25 mouse cellular contexts compared by ENCODE assay signal in the genomic region with DNA sequence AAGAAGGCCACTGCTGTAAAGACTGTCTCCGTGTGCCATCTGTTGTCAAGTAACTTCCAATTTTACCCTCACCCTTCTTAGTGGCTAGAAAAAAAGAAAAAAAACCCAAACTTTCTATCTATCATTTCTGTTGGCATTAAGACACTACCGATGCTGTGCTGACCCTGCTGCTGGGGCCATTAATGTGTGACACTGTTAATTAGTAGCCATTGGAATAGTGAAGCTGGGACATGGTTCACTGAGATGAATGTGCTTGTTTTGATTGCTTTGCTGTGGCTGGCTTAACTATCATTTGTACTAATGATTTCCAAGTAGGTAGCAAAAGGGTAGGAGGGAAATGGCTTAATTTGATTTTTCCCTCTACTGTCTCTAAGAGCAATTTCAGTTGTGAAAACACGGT.
DNase-seq lines count a peak whose midpoint lies in the region; ATAC-seq and TF ChIP-seq lines count a peak whose summit lies in the region.
"Had no signal": no experiment of that assay in that cellular context is flagged by ENCODE, and none has a peak within 500 bp of the region (broad histone marks: within the 10 kb centered on the region; RNA-seq: fewer than 3 reads in every experiment).

No protein-coding gene starts in this region.

- H3K27me3 ChIP-seq in kidney, adult 2 months (replicated peaks; ENCODE audit: control insufficient read depth, insufficient read depth, low read length): no peaks in the 10 kb centered on the region
- no peaks in the 10 kb centered on the region for H3K27me3 ChIP-seq in kidney, embryonic 16.5 days (ENCODE audit: insufficient read depth, low read length)
- H3K27me3 ChIP-seq in neural tube, embryonic 13.5 days: no peaks in the 10 kb centered on the region
- H3K27me3 ChIP-seq: CH12.LX; embryonic facial prominence, embryonic 12.5 days; forebrain, embryonic 13.5 days; Patski had no signal

- ATAC-seq in kidney, embryonic 16.5 days (ENCODE audit: low FRiP score, low TSS enrichment): peak; percentile 78
- no peak for ATAC-seq in neural tube, embryonic 13.5 days (ENCODE audit: low read depth)
- ATAC-seq: activated CD4-positive, CD25-positive, alpha-beta regulatory T cell, adult 4 months; CD4-positive, CD25-positive, alpha-beta regulatory T cell, adult 4 months; forebrain, embryonic 13.5 days; Patski had no signal

- 35% methylated on average over 3 of the region's 3 CpGs for WGBS in kidney, adult 2 months
- 45% methylated on average over 3 of the region's 3 CpGs for WGBS in kidney, embryonic 16.5 days
- 56% methylated on average over 3 of the region's 3 CpGs for WGBS in neural tube, embryonic 13.5 days

- no peak overlapping the region for H3K4me3 ChIP-seq in kidney, adult 2 months (ENCODE audit: insufficient read depth, low read depth, low read length)
- no peak overlapping the region for H3K4me3 ChIP-seq in kidney, embryonic 16.5 days (ENCODE audit: low read length)
- no peak overlapping the region for H3K4me3 ChIP-seq in neural tube, embryonic 13.5 days
- H3K4me3 ChIP-seq: embryonic facial prominence, embryonic 10.5 days; embryonic facial prominence, embryonic 12.5 days; forebrain, embryonic 13.5 days had no signal

- H3K4me2 ChIP-seq in kidney, embryonic 16.5 days (replicated peaks; ENCODE audit: low read depth, low read length): no peak overlapping the region
- no peak overlapping the region for H3K4me2 ChIP-seq in neural tube, embryonic 13.5 days
- H3K4me2 ChIP-seq: embryonic facial prominence, embryonic 12.5 days; forebrain, embryonic 13.5 days had no signal

- H3K27ac ChIP-seq in kidney, adult 2 months (ENCODE audit: insufficient read depth, low read depth, low read length): no peak overlapping the region
- H3K27ac ChIP-seq in kidney, embryonic 16.5 days (ENCODE audit: low read length): no peak overlapping the region
- H3K27ac ChIP-seq in neural tube, embryonic 13.5 days (replicated peaks): 0 out of 2 replicates have a peak overlapping the region, but pooled peaks have one; percentile 23
- H3K27ac ChIP-seq: embryonic facial prominence, embryonic 10.5 days; embryonic facial prominence, embryonic 12.5 days; forebrain, embryonic 13.5 days had no signal

- TF ChIP-seq CTCF in kidney, adult 2 months (conservative IDR thresholded peaks at IDR 0.05; ENCODE audit: insufficient read depth, insufficient read length, low read depth, low read length): no peak

- TF ChIP-seq POLR2A in kidney, adult 2 months (IDR thresholded peaks at IDR 0.05; ENCODE audit: low read depth, low read length): no peak

- H3K9ac ChIP-seq in kidney, embryonic 16.5 days (replicated peaks; ENCODE audit: low read length): no peak overlapping the region
- H3K9ac ChIP-seq in neural tube, embryonic 13.5 days: no peak overlapping the region
- H3K9ac ChIP-seq: embryonic facial prominence, embryonic 12.5 days; forebrain, embryonic 13.5 days had no signal

- no peaks in the 10 kb centered on the region for H3K9me3 ChIP-seq in kidney, embryonic 16.5 days (ENCODE audit: low read length)
- H3K9me3 ChIP-seq in neural tube, embryonic 13.5 days: no peaks in the 10 kb centered on the region
- H3K9me3 ChIP-seq: embryonic facial prominence, embryonic 10.5 days; embryonic facial prominence, embryonic 12.5 days; forebrain, embryonic 13.5 days; G1E had no signal

- peaks cover 11% of the 10 kb centered on the region for H3K4me1 ChIP-seq in kidney, adult 2 months (ENCODE audit: control insufficient read depth, insufficient read depth, low read length)
- peaks cover 14% of the 10 kb centered on the region for H3K4me1 ChIP-seq in kidney, embryonic 16.5 days (ENCODE audit: insufficient read depth, low read length)
- H3K4me1 ChIP-seq in neural tube, embryonic 13.5 days (replicated peaks): peaks cover 18% of the 10 kb centered on the region
- H3K4me1 ChIP-seq: embryonic facial prominence, embryonic 12.5 days had no signal

- peak; percentile 42 for DNase-seq in kidney, adult 2 months
- DNase-seq in kidney, adult 11 months: no peak
- DNase-seq in kidney, adult 9 months: peak; percentile 51
- DNase-seq in kidney, postnatal 14 days: no peak
- DNase-seq in kidney, postnatal 4 days: no peak
- no peak for DNase-seq in neural tube, embryonic 10.5 days (ENCODE audit: extremely low spot score, low spot score)
- DNase-seq: adrenal gland, adult 8-10 months; adrenal gland, postnatal 14 days; adrenal gland, postnatal 36 days; B cell, adult 2 months; cerebellum, adult 11-12 months; cerebellum, adult 2 months; cerebellum, adult 9-10 months; cerebellum, postnatal 10 days; cerebellum, postnatal 25 days had no signal

- no peaks in the 10 kb centered on the region for H3K36me3 ChIP-seq in kidney, adult 2 months (ENCODE audit: control insufficient read depth, insufficient read depth, low read length)
- no peaks in the 10 kb centered on the region for H3K36me3 ChIP-seq in kidney, embryonic 16.5 days (ENCODE audit: insufficient read depth, low read length)
- no peaks in the 10 kb centered on the region for H3K36me3 ChIP-seq in neural tube, embryonic 13.5 days
- H3K36me3 ChIP-seq: embryonic facial prominence, embryonic 10.5 days; embryonic facial prominence, embryonic 12.5 days; G1E had no signal

Comparison
In these comparisons a context has a peak if more than half of its experiments do, and no peak if none do; other contexts are left out.
1. DNase-seq: peak in kidney, adult 2 months (single experiment) and kidney, adult 9 months (single experiment); none in kidney, adult 11 months (single experiment), kidney, postnatal 14 days (single experiment), kidney, postnatal 4 days (0 of 2) and neural tube, embryonic 10.5 days (single experiment).